Mouse (Mus musculus) lung, postnatal 0 days (tissue): ENCODE results near the gene Prdm16. TPM values are rescaled to one million over a fixed set of nuclear protein-coding genes. Genes with fewer than 3 reads are reported as not detected.
A peak's percentile ranks its signal among the peaks of the same experiment; 100 is the strongest.

Source experiments
- ATAC-seq: fragments of 200-750 bp; cut with Nextera tagmentation; 2 replicates; pipeline ENCODE4 v1.8.0; 2017; ENCODE audit warnings: moderate library complexity
- DNase-seq: peaks from one replicate; pipeline ENCODE4 v3.0.0-alpha.2; 2016; ENCODE audit warnings: low spot score
- H3K27ac ChIP-seq: fragments of 300-500 bp; sonication (generic); 2 replicates; pipeline ENCODE4 v1.5.1; 2014; ENCODE audit warnings: antibody characterized with exemption, mild to moderate bottlenecking, low read length, mixed read lengths
- H3K27me3 ChIP-seq: fragments of 300-500 bp; sonication (generic); replicated peaks from 2 replicates; pipeline ENCODE4 v1.6.1; 2014; ENCODE audit warnings: low read length, mixed read lengths; ENCODE audit not compliant: insufficient read depth
- H3K36me3 ChIP-seq: fragments of 300-500 bp; sonication (generic); 2 replicates; pipeline ENCODE4 v1.6.1; 2014; ENCODE audit warnings: low read length, mixed read lengths; ENCODE audit not compliant: insufficient read depth
- H3K4me1 ChIP-seq: fragments of 300-500 bp; sonication (generic); 2 replicates; pipeline ENCODE4 v1.6.1; 2014; ENCODE audit warnings: antibody characterized with exemption, low read depth, low read length, mixed read lengths; ENCODE audit not compliant: insufficient read depth
- H3K4me2 ChIP-seq: fragments of 300-500 bp; sonication (generic); replicated peaks from 2 replicates; pipeline ENCODE4 v1.6.1; 2014; ENCODE audit warnings: low read depth, mild to moderate bottlenecking, low read length, moderate library complexity, mixed read lengths
- H3K4me3 ChIP-seq: fragments of 300-500 bp; sonication (generic); 2 replicates; pipeline ENCODE4 v1.5.1; 2014; ENCODE audit warnings: low read depth, low read length
- H3K9ac ChIP-seq: fragments of 300-500 bp; sonication (generic); replicated peaks from 2 replicates; pipeline ENCODE4 v1.6.1; 2014; ENCODE audit warnings: low read depth, mild to moderate bottlenecking
- H3K9me3 ChIP-seq: fragments of 300-500 bp; sonication (generic); 2 replicates; pipeline ENCODE4 v1.6.1; 2016; ENCODE audit warnings: low read length, mixed read lengths
- CTCF ChIP-seq: IDR thresholded peaks from 2 replicates; pipeline ENCODE4 v1.5.1; 2016; ENCODE audit warnings: antibody characterized with exemption, mild to moderate bottlenecking
- EP300 ChIP-seq: IDR thresholded peaks from 2 replicates; pipeline ENCODE4 v1.6.1; 2016; ENCODE audit warnings: antibody characterized with exemption, mild to moderate bottlenecking, control low read depth
- WGBS: fragments of 180-500 bp; shearing (Covaris S2); extraction: QIAGEN DNeasy Blood & Tissue Kit; methylation state at CpG from one replicate; pipeline ENCODE4 v1.1.7; 2014; 5-methylcytosine and 5-hydroxymethylcytosine counted together
- polyA plus RNA-seq: library from polyadenylated mRNA; unstranded; fragments of >200 nt; fragmentation: Nextera tagmentation; extraction: Ambion mirVana; gene quantifications from 2 replicates; pipeline ENCODE4 v1.2.1, GENCODE M21; 2015

The Prdm16 gene
- polyA plus RNA-seq, 1 experiment from 2014 or later = 15.2 TPM

- Histone ChIP-seq H3K9me3 (no peaks in the 10 kb centered on the region), H3K4me3 (no peak overlapping the region), H3K27ac (no peak overlapping the region), H3K36me3 (no peaks in the 10 kb centered on the region), H3K9ac (no peak overlapping the region), H3K27me3 (0 out of 2 replicates have a peak, but pooled peaks cover 2% of the 10 kb centered on the region), H3K4me2 (no peak overlapping the region), H3K4me1 (no peaks in the 10 kb centered on the region)
- 49% methylated on average over 17 of the region's 17 CpGs for WGBS
- TF ChIP-seq EP300 = no peak
- TF ChIP-seq CTCF = no peak
- DNase-seq (no peak), ATAC-seq (no peak)
Measured at GRCm38 (mm10) chr4:154425284-154425683, 211.4 kb downstream of the Prdm16 start.

GRCm38 (mm10) chr4:154424681-154425080, 212.0 kb downstream of the Prdm16 start:
- Histone ChIP-seq H3K9me3 (no peaks in the 10 kb centered on the region), H3K4me3 (no peak overlapping the region), H3K9ac (no peak overlapping the region), H3K27ac (no peak overlapping the region), H3K27me3 (0 out of 2 replicates have a peak, but pooled peaks cover 2% of the 10 kb centered on the region), H3K4me2 (no peak overlapping the region), H3K36me3 (no peaks in the 10 kb centered on the region), H3K4me1 (no peaks in the 10 kb centered on the region)
- DNase-seq (no peak), ATAC-seq (no peak)
- WGBS = 25% methylated on average over 11 of the region's 11 CpGs
- no peak for TF ChIP-seq CTCF
- TF ChIP-seq EP300 = no peak

- 0 out of 2 replicates have a peak, but pooled peaks cover 2% of the 10 kb centered on the region for H3K27me3 ChIP-seq
- no peak for DNase-seq
- no peak for TF ChIP-seq CTCF
- no peak for TF ChIP-seq EP300
- H3K4me2 ChIP-seq = no peak overlapping the region
- H3K27ac ChIP-seq = no peak overlapping the region
- no peak overlapping the region for H3K9ac ChIP-seq
- no peaks in the 10 kb centered on the region for H3K4me1 ChIP-seq
- H3K36me3 ChIP-seq = no peaks in the 10 kb centered on the region
- WGBS = 16% methylated on average over 7 of the region's 10 CpGs
- H3K9me3 ChIP-seq = no peaks in the 10 kb centered on the region
- H3K4me3 ChIP-seq = no peak overlapping the region
- no peak for ATAC-seq
Measured at GRCm38 (mm10) chr4:154422431-154422913, 214.2 kb downstream of the Prdm16 start.

GRCm38 (mm10) chr4:154420749-154421148, 215.9 kb downstream of the Prdm16 start:
- 0 out of 2 replicates have a peak, but pooled peaks cover 2% of the 10 kb centered on the region for H3K27me3 ChIP-seq
- H3K27ac ChIP-seq = no peak overlapping the region
- no peak overlapping the region for H3K4me3 ChIP-seq
- H3K9me3 ChIP-seq = no peaks in the 10 kb centered on the region
- no peak for DNase-seq
- no peak overlapping the region for H3K4me2 ChIP-seq
- H3K4me1 ChIP-seq = no peaks in the 10 kb centered on the region
- no peak for ATAC-seq
- H3K36me3 ChIP-seq = no peaks in the 10 kb centered on the region
- 93% methylated on average over 17 of the region's 17 CpGs for WGBS
- no peak overlapping the region for H3K9ac ChIP-seq
- TF ChIP-seq EP300 (no peak), CTCF (no peak)

GRCm38 (mm10) chr4:154419766-154420165, 216.9 kb downstream of the Prdm16 start:
- ATAC-seq (no peak), DNase-seq (no peak)
- TF ChIP-seq EP300 (no peak), CTCF (no peak)
- WGBS = 75% methylated on average over 4 of the region's 4 CpGs
- Histone ChIP-seq H3K36me3 (no peaks in the 10 kb centered on the region), H3K27me3 (no peaks in the 10 kb centered on the region), H3K27ac (no peak overlapping the region), H3K4me1 (no peaks in the 10 kb centered on the region), H3K9ac (no peak overlapping the region), H3K9me3 (no peaks in the 10 kb centered on the region), H3K4me3 (no peak overlapping the region), H3K4me2 (no peak overlapping the region)

GRCm38 (mm10) chr4:154418993-154419392, 217.7 kb downstream of the Prdm16 start:
- Histone ChIP-seq H3K36me3 (no peaks in the 10 kb centered on the region), H3K4me1 (no peaks in the 10 kb centered on the region), H3K9ac (no peak overlapping the region), H3K4me3 (no peak overlapping the region), H3K27me3 (no peaks in the 10 kb centered on the region), H3K9me3 (no peaks in the 10 kb centered on the region), H3K4me2 (no peak overlapping the region), H3K27ac (no peak overlapping the region)
- ATAC-seq (no peak), DNase-seq (no peak)
- 27% methylated on average over 2 of the region's 2 CpGs for WGBS
- TF ChIP-seq CTCF (peak; percentile 63), EP300 (no peak)

- no peak overlapping the region for H3K9ac ChIP-seq
- DNase-seq (no peak), ATAC-seq (no peak)
Measured at GRCm38 (mm10) chr4:154418327-154418744, 218.3 kb downstream of the Prdm16 start.

More at GRCm38 (mm10) chr4:154418327-154418744, 218.3 kb downstream of the Prdm16 start:
- Histone ChIP-seq H3K4me1 (no peaks in the 10 kb centered on the region), H3K4me2 (no peak overlapping the region), H3K27me3 (no peaks in the 10 kb centered on the region), H3K4me3 (no peak overlapping the region), H3K36me3 (no peaks in the 10 kb centered on the region), H3K9me3 (no peaks in the 10 kb centered on the region), H3K27ac (no peak overlapping the region)
- TF ChIP-seq EP300 (no peak), CTCF (no peak)
- 56% methylated on average over 4 of the region's 4 CpGs for WGBS
